Mouse (Mus musculus) CH12.LX (cell line): ENCODE measurements around the gene Brip1. TPM values are rescaled to one million over a fixed set of nuclear protein-coding genes. Genes with fewer than 3 reads are reported as not detected.

ENCODE experiments used
- DNase-seq: peaks from one replicate; pipeline ENCODE4 v3.0.0-alpha.2; 2013; ENCODE audit errors: extremely low read depth
- H3K27ac ChIP-seq: 2 replicates; pipeline ENCODE4 v1.5.1; 2012; ENCODE audit warnings: low read depth, mild to moderate bottlenecking, control low read depth, moderate library complexity; ENCODE audit not compliant: insufficient read depth
- H3K27me3 ChIP-seq: replicated peaks from 2 replicates; pipeline ENCODE3; 2012; ENCODE audit warnings: inconsistent platforms
- H3K36me3 ChIP-seq, 2 experiments: replicated peaks in 1 of 2; 2 replicates each; pipeline versions ENCODE3 to v1.6.1; 2012; ENCODE audit warnings: inconsistent platforms in 1 of 2, low read length in 1 of 2, mild to moderate bottlenecking in 1 of 2, mixed read lengths in 1 of 2, moderate library complexity in 1 of 2; ENCODE audit not compliant: control insufficient read depth in 1 of 2, insufficient read depth in 1 of 2
- H3K4me1 ChIP-seq, 2 experiments: 2 replicates each; pipeline ENCODE4 v1.6.1; 2012; ENCODE audit warnings: inconsistent platforms in 1 of 2, moderate library complexity in 1 of 2; ENCODE audit not compliant: insufficient read depth in 2 of 2, control insufficient read depth in 1 of 2
- H3K4me2 ChIP-seq: 2 replicates; pipeline ENCODE4 v1.6.1; 2012; ENCODE audit warnings: low read depth, mild to moderate bottlenecking, control low read depth; ENCODE audit not compliant: poor library complexity, insufficient read depth, severe bottlenecking
- H3K4me3 ChIP-seq, 3 experiments: fragments of 150-350 bp in 1 of 3; sonication (generic) in 1 of 3; replicated peaks in 1 of 3; 2 replicates each; pipeline versions ENCODE3 to v1.5.1; 2011 to 2012; ENCODE audit warnings: low read depth in 2 of 3, low read length in 2 of 3, mild to moderate bottlenecking in 2 of 3, moderate library complexity in 2 of 3, control low read depth in 1 of 3, improper control_type of control experiment in 1 of 3, inconsistent platforms in 1 of 3, mixed read lengths in 1 of 3; ENCODE audit not compliant: poor library complexity in 1 of 3
- H3K79me2 ChIP-seq: replicated peaks from 2 replicates; pipeline ENCODE4 v1.6.1; 2012; ENCODE audit warnings: mild to moderate bottlenecking, moderate library complexity; ENCODE audit not compliant: control insufficient read depth, poor library complexity, insufficient read depth, severe bottlenecking; ENCODE audit errors: extremely low read depth
- H3K9ac ChIP-seq: 2 replicates; pipeline ENCODE4 v1.6.1; 2012; ENCODE audit warnings: low read depth, mild to moderate bottlenecking, control low read depth, moderate library complexity; ENCODE audit not compliant: insufficient read depth
- H3K9me3 ChIP-seq: replicated peaks from 2 replicates; pipeline ENCODE3; 2012; ENCODE audit warnings: low read length, inconsistent platforms, mixed read lengths
- BHLHE40 ChIP-seq: IDR thresholded peaks from 2 replicates; pipeline ENCODE4 v1.6.1; 2011; ENCODE audit warnings: mild to moderate bottlenecking, low read depth, low read length, improper control_type of control experiment
- CHD1 ChIP-seq: IDR thresholded peaks from 2 replicates; pipeline ENCODE4 v1.6.1; 2012; ENCODE audit warnings: low read depth, low read length, improper control_type of control experiment, inconsistent platforms
- CHD2 ChIP-seq: IDR thresholded peaks from 2 replicates; pipeline ENCODE4 v1.6.1; 2011; ENCODE audit warnings: low read length, improper control_type of control experiment
- CTCF ChIP-seq, 2 experiments: IDR thresholded peaks in 1 of 2; conservative IDR thresholded peaks in 1 of 2; 2 replicates each; pipeline ENCODE4 v1.5.1; 2011 to 2012; ENCODE audit warnings: low read depth in 2 of 2, low read length in 2 of 2, improper control_type of control experiment in 1 of 2, inconsistent platforms in 1 of 2, mild to moderate bottlenecking in 1 of 2, moderate library complexity in 1 of 2
- E2F4 ChIP-seq: IDR thresholded peaks from 2 replicates; pipeline ENCODE4 v1.6.1; 2011; ENCODE audit warnings: low read depth, low read length, improper control_type of control experiment; ENCODE audit not compliant: insufficient replicate concordance
- ELF1 ChIP-seq: IDR thresholded peaks from 2 replicates; pipeline ENCODE4 v1.6.1; 2014; ENCODE audit warnings: low read depth, mild to moderate bottlenecking, inconsistent platforms, low read length, improper control_type of control experiment
- EP300 ChIP-seq: IDR thresholded peaks from 2 replicates; pipeline ENCODE4 v1.6.1; 2011; ENCODE audit warnings: low read length, improper control_type of control experiment
- ETS1 ChIP-seq: conservative IDR thresholded peaks from 2 replicates; pipeline ENCODE4 v1.6.1; 2012; ENCODE audit warnings: low read depth, mild to moderate bottlenecking, inconsistent platforms, low read length, improper control_type of control experiment, moderate library complexity
- GABPA ChIP-seq: IDR thresholded peaks from 2 replicates; pipeline ENCODE4 v1.6.1; 2012; ENCODE audit warnings: low read depth, low read length, improper control_type of control experiment, inconsistent platforms; ENCODE audit not compliant: insufficient replicate concordance
- HCFC1 ChIP-seq: IDR thresholded peaks from 2 replicates; pipeline ENCODE4 v1.6.1; 2012; ENCODE audit warnings: low read depth, mild to moderate bottlenecking, inconsistent platforms, low read length, improper control_type of control experiment
- IRF4 ChIP-seq: IDR thresholded peaks from 2 replicates; pipeline ENCODE4 v1.6.1; 2014; ENCODE audit warnings: low read depth, mild to moderate bottlenecking, inconsistent platforms, low read length, improper control_type of control experiment
- JUN ChIP-seq: IDR thresholded peaks from 2 replicates; pipeline ENCODE4 v1.6.1; 2011; ENCODE audit warnings: low read depth, mild to moderate bottlenecking, low read length, improper control_type of control experiment, moderate library complexity; ENCODE audit not compliant: insufficient read depth
- JUND ChIP-seq: conservative IDR thresholded peaks from 2 replicates; pipeline ENCODE4 v1.6.1; 2011; ENCODE audit warnings: low read depth, low read length, improper control_type of control experiment
- KAT2A ChIP-seq: IDR thresholded peaks from 2 replicates; pipeline ENCODE4 v1.6.1; 2012; ENCODE audit warnings: low read length, improper control_type of control experiment, inconsistent platforms; ENCODE audit not compliant: insufficient replicate concordance
- MAFK ChIP-seq: IDR thresholded peaks from 2 replicates; pipeline ENCODE4 v1.6.1; 2011; ENCODE audit warnings: low read length, improper control_type of control experiment; ENCODE audit not compliant: insufficient replicate concordance
- MAX ChIP-seq: IDR thresholded peaks from 2 replicates; pipeline ENCODE4 v1.6.1; 2011; ENCODE audit warnings: low read length, improper control_type of control experiment
- MAZ ChIP-seq: IDR thresholded peaks from 2 replicates; pipeline ENCODE4 v1.6.1; 2012; ENCODE audit warnings: low read depth, mild to moderate bottlenecking, inconsistent platforms, low read length, improper control_type of control experiment, moderate library complexity
- MEF2A ChIP-seq: IDR thresholded peaks from 2 replicates; pipeline ENCODE4 v1.6.1; 2014; ENCODE audit warnings: low read depth, mild to moderate bottlenecking, inconsistent platforms, low read length, improper control_type of control experiment, borderline replicate concordance
- MXI1 ChIP-seq: IDR thresholded peaks from 2 replicates; pipeline ENCODE4 v1.6.1; 2011; ENCODE audit warnings: mild to moderate bottlenecking, low read depth, low read length, improper control_type of control experiment
- MYC ChIP-seq: IDR thresholded peaks from 2 replicates; pipeline ENCODE4 v1.6.1; 2011; ENCODE audit warnings: low read depth, mild to moderate bottlenecking, improper control_type of control experiment, low read length
- NELFE ChIP-seq: IDR thresholded peaks from 2 replicates; pipeline ENCODE4 v1.6.1; 2011; ENCODE audit warnings: low read depth, low read length, improper control_type of control experiment
- NRF1 ChIP-seq: IDR thresholded peaks from 2 replicates; pipeline ENCODE4 v1.6.1; 2014; ENCODE audit warnings: low read depth, mild to moderate bottlenecking, inconsistent platforms, low read length, improper control_type of control experiment, moderate library complexity
- PAX5 ChIP-seq: IDR thresholded peaks from 2 replicates; pipeline ENCODE4 v1.6.1; 2012; ENCODE audit warnings: low read length, inconsistent platforms, mixed read lengths
- POLR2A ChIP-seq: IDR thresholded peaks from 2 replicates; pipeline ENCODE4 v1.6.1; 2011; ENCODE audit warnings: low read depth, mild to moderate bottlenecking, improper control_type of control experiment, low read length
- POLR2AphosphoS2 ChIP-seq: IDR thresholded peaks from 2 replicates; pipeline ENCODE4 v1.6.1; 2011; ENCODE audit warnings: low read depth, low read length, improper control_type of control experiment
- RAD21 ChIP-seq: IDR thresholded peaks from 2 replicates; pipeline ENCODE4 v1.6.1; 2011; ENCODE audit warnings: low read depth, mild to moderate bottlenecking, low read length, improper control_type of control experiment, moderate library complexity
- RCOR1 ChIP-seq: conservative IDR thresholded peaks from 2 replicates; pipeline ENCODE4 v1.6.1; 2012; ENCODE audit warnings: low read depth, mild to moderate bottlenecking, inconsistent platforms, low read length, improper control_type of control experiment
- SIN3A ChIP-seq: IDR thresholded peaks from 2 replicates; pipeline ENCODE4 v1.6.1; 2012; ENCODE audit warnings: low read length, improper control_type of control experiment, inconsistent platforms
- SMC3 ChIP-seq: IDR thresholded peaks from 2 replicates; pipeline ENCODE4 v1.6.1; 2011; ENCODE audit warnings: low read depth, low read length, improper control_type of control experiment
- TBP ChIP-seq: conservative IDR thresholded peaks from 2 replicates; pipeline ENCODE4 v1.6.1; 2011; ENCODE audit warnings: low read depth, low read length, improper control_type of control experiment
- TCF12 ChIP-seq: IDR thresholded peaks from 2 replicates; pipeline ENCODE4 v1.6.1; 2014; ENCODE audit warnings: low read depth, mild to moderate bottlenecking, inconsistent platforms, low read length, improper control_type of control experiment
- UBTF ChIP-seq: IDR thresholded peaks from 2 replicates; pipeline ENCODE4 v1.6.1; 2012; ENCODE audit warnings: low read depth, mild to moderate bottlenecking, inconsistent platforms, low read length, improper control_type of control experiment, moderate library complexity
- USF1 ChIP-seq: IDR thresholded peaks from 2 replicates; pipeline ENCODE4 v1.6.1; 2014; ENCODE audit warnings: low read depth, mild to moderate bottlenecking, inconsistent platforms, low read length, improper control_type of control experiment
- USF2 ChIP-seq: conservative IDR thresholded peaks from 2 replicates; pipeline ENCODE4 v1.6.1; 2011; ENCODE audit warnings: low read depth, low read length, improper control_type of control experiment
- ZC3H11A ChIP-seq: IDR thresholded peaks from 2 replicates; pipeline ENCODE4 v1.6.1; 2012; ENCODE audit warnings: low read depth, mild to moderate bottlenecking, inconsistent platforms, low read length, improper control_type of control experiment
- ZKSCAN1 ChIP-seq: IDR thresholded peaks from 2 replicates; pipeline ENCODE4 v1.6.1; 2012; ENCODE audit warnings: low read depth, inconsistent platforms, low read length, improper control_type of control experiment, borderline replicate concordance
- ZMIZ1 ChIP-seq: IDR thresholded peaks from 2 replicates; pipeline ENCODE4 v1.6.1; 2012; ENCODE audit warnings: low read depth, mild to moderate bottlenecking, inconsistent platforms, low read length, improper control_type of control experiment
- ZNF384 ChIP-seq: IDR thresholded peaks from 2 replicates; pipeline ENCODE4 v1.6.1; 2012; ENCODE audit warnings: low read depth, low read length, improper control_type of control experiment, inconsistent platforms
- dilution Hi-C: fragments of 300-500 bp; cut with MboI; formaldehyde crosslinking; loops from 2 replicates; pipeline ENCODE4 v1.14.3; 2020; ENCODE audit warnings: low sequenced_read_pairs; ENCODE audit not compliant: extremely low pct_unique_long_range_greater_than_20kb, extremely low pct_ligation_motif_present
- in situ Hi-C: fragments of 300-500 bp; cut with MboI; formaldehyde crosslinking; loops from 3 replicates; pipeline ENCODE4 v1.14.3; 2019; ENCODE audit warnings: low sequenced_read_pairs, low pct_ligation_motif_present, low pct_unique_long_range_greater_than_20kb, mixed read lengths
- polyA plus RNA-seq: library from polyadenylated mRNA; unstranded; fragments of >175 nt; gene quantifications from 2 replicates; pipeline ENCODE4 v1.2.1, GENCODE M21; 2012; ENCODE audit warnings: low read depth; ENCODE audit not compliant: insufficient read length
- total RNA-seq, 2 experiments: library from RNA; depleted of rRNA; stranded (reverse); fragments of 300-350 nt in 1 of 2; fragments of >200 nt in 1 of 2; gene quantifications; 2 replicates each; pipeline ENCODE4 v1.2.3; 2012 to 2014

Gene Brip1
- total RNA-seq (2012; rRNA removed) (21.1 and 28.1 TPM in 2 replicates), total RNA-seq (2014; rRNA removed) (24.9 and 31.1 TPM in 2 replicates), polyA plus RNA-seq (26.1 and 28.6 TPM in 2 replicates)

DNA sequence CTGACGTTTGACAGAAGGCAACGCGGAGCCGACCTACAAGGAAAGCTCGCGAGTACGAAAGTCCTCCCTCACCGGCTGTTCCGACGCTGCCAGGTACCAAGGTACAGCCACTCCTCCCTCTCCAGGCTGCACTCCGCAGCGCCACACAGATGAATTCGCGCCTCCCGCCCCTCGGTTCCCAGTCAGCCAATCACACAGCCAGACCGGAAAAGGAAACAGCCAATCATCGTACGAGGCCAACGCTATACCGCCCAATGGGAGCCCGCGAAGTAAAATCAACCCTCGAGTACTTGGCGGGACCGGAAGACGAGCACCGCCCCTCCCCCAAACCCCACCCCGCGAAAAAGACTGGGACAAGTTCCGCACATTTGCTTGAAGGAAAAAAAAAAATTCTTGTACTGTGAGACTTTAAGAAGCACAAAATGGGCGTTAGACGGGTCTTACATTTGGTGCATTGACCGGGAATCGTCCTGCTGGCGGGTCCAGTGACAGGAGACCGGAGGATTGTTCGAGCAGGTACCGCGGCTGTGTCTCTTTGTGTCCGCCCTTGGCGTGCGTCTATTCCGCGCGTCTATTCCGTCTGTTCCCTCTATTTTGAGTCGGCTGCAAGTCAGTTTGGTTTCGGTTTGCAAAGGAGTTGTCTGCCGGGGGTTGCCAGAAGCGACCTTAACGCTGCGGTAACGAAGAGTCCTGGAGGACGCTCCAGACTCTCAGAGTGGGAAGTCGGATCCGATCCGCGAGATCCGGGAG lies at the start of gene Brip1:
Gene Brip1 (minus strand): TSS at position 157 of the 750 bp plus-strand sequence.
- in situ Hi-C loops, result no loop called here
- H3K79me2 ChIP-seq, result peaks cover 53% of the 10 kb centered on the region

DNA sequence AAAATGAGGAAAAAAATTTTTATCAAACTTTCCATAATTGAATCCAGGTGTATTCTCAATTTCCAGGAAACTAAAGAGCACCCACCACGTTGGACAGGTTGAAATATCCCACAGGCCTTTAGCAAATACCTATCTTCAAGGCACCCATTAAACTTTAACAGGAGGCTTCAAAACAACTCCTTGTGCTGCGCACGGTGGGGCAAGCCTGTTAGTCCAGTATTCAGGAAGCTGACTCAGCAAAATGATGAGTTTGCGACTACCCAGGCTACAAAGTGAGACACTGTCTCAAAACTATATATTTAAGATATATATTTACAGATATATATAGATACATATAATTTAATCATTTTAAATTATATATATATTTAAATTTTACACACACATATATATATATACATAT lies 31.5 kb upstream of the Brip1 start:
- Histone ChIP-seq H3K9me3 (no peaks in the 10 kb centered on the region), H3K27me3 (no peaks in the 10 kb centered on the region), H3K4me3 (no peak overlapping the region), H3K4me2 (no peak overlapping the region), H3K9ac (no peak overlapping the region), H3K4me1 (peaks cover 4 to 18% of the 10 kb centered on the region in 2 experiments; a peak in 2 of 4 replicates), H3K27ac (no peak overlapping the region), H3K36me3 (peaks cover 38 to 83% of the 10 kb centered on the region in 2 experiments), H3K79me2 (no peaks in the 10 kb centered on the region)
- in situ Hi-C loops, result no loop called here
- dilution Hi-C loops, result no loop called here
- peak; percentile 99 for TF ChIP-seq MAFK
- TF ChIP-seq ELF1, result no peak
- DNase-seq, result no peak

More for the DNA sequence above, at the start of gene Brip1:
- H3K27ac ChIP-seq, result peak within 1 kb of the TSS; percentile 73
- DNase-seq, result peak; percentile 100
- peak within 1 kb of the TSS; percentile 94 for H3K4me2 ChIP-seq
- H3K9me3 ChIP-seq, result no peaks in the 10 kb centered on the region
- peaks cover 28 to 62% of the 10 kb centered on the region in 2 experiments for H3K36me3 ChIP-seq
- dilution Hi-C loops, result no loop called here
- peaks cover 3 to 49% of the 10 kb centered on the region in 2 experiments for H3K4me1 ChIP-seq
- H3K9ac ChIP-seq, result peak within 1 kb of the TSS; percentile 89
- peak within 1 kb of the TSS; percentile 76 to 83 (median 82) for H3K4me3 ChIP-seq
- TF ChIP-seq ELF1 (peak; percentile 91), TCF12 (peak; percentile 71), SMC3 (no peak), POLR2A (peak; percentile 91), CTCF (conservative IDR thresholded peaks at IDR 0.05 in 1 of 2, IDR thresholded peaks at IDR 0.05 in 1 of 2; ENCODE audit: low read depth in 2 of 2, low read length in 2 of 2) (no peak), RCOR1 (no peak), RAD21 (no peak), MAFK (0 out of 2 replicates have a peak, but pooled peaks have one; percentile 27), USF1 (no peak), CHD2 (peak; percentile 97), MEF2A (peak; percentile 61; the same call in 1 of the 2 replicates), NRF1 (peak; percentile 51), MAX (peak; percentile 83), MXI1 (peak; percentile 91), GABPA (no peak), ZMIZ1 (no peak), ZKSCAN1 (no peak), JUND (peak; percentile 67), IRF4 (peak; percentile 55; the same call in 1 of the 2 replicates), MAZ (peak; percentile 87; the same call in 1 of the 2 replicates), CHD1 (peak; percentile 33; the same call in 1 of the 2 replicates), E2F4 (peak; percentile 98), UBTF (no peak), TBP (peak; percentile 84), JUN (no peak), NELFE (peak; percentile 79; the same call in 1 of the 2 replicates), ETS1 (peak; percentile 38), BHLHE40 (peak; percentile 28; the same call in 1 of the 2 replicates), EP300 (peak; percentile 41; the same call in 1 of the 2 replicates), KAT2A (peak; percentile 78; the same call in 1 of the 2 replicates), POLR2AphosphoS2 (no peak; the same call in 1 of the 2 replicates), HCFC1 (peak; percentile 76), ZNF384 (peak; percentile 91), PAX5 (no peak), USF2 (no peak), ZC3H11A (no peak; the same call in 1 of the 2 replicates), SIN3A (peak; percentile 90), MYC (peak; percentile 94)
- TF ChIP-seq, all 38 proteins: peak for 24
- H3K27me3 ChIP-seq, result no peaks in the 10 kb centered on the region
